Mouse (Mus musculus) layer of hippocampus, postnatal 10 days (tissue): Measurements from ENCODE around the gene Bicc1. TPM values are rescaled to one million over a fixed set of nuclear protein-coding genes. Genes with fewer than 3 reads are reported as not detected.

ENCODE experiments used
- DNase-seq, 2 experiments: peaks; one replicate each; pipeline ENCODE4 v3.0.0; 2021; ENCODE audit warnings: low spot score in 2 of 2
- total RNA-seq, 2 experiments: library from RNA; stranded (reverse); gene quantifications; 2 replicates each; pipeline ENCODE4 v1.2.3; 2021

The Bicc1 gene
- total RNA-seq, 2 experiments from 2014 or later: 6.2 to 6.6 TPM

GRCm38 (mm10) chr10:70877631-70878030, 281.9 kb downstream of the Bicc1 start:
- no peak for DNase-seq

DNA sequence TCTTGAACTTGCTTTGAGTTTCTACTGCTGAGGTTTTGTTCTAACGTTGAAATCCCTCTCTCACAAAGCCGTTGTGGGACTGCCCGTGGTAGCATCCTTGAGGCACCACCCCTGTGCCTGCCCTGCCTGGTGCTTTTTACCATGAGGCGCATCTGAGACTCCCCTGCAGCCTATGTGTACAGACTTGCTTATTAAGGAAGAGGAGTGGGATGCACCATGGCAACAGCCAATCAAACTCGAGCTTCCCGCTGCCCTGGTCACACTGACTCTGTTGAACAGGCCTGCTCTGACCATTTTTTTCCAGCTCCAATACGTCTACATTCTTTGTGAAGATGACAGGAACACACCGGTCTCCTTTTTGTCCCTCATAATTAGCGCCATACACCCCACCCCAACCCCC, 283.0 kb downstream of the Bicc1 start:
- DNase-seq: no peak

DNA sequence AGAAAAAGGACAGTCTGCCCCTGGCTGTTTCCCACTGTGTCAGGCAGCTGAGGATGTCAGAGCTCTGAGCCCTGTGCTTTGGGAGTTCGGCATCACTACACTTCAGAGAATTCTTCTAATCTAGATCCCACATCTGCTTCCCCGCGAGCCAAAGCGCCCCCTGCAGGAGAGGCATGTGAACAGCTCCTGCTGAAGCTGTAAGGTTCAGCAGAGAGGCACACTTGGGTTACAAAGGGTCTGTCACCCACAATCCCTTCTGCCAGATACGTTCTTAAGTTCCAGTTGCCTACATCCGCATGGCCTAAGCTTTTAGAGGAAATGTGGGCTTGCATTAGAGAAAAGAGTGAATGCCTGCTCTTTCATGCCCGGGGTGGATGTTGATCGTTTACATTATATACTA, 283.4 kb downstream of the Bicc1 start:
- no peak for DNase-seq

DNA sequence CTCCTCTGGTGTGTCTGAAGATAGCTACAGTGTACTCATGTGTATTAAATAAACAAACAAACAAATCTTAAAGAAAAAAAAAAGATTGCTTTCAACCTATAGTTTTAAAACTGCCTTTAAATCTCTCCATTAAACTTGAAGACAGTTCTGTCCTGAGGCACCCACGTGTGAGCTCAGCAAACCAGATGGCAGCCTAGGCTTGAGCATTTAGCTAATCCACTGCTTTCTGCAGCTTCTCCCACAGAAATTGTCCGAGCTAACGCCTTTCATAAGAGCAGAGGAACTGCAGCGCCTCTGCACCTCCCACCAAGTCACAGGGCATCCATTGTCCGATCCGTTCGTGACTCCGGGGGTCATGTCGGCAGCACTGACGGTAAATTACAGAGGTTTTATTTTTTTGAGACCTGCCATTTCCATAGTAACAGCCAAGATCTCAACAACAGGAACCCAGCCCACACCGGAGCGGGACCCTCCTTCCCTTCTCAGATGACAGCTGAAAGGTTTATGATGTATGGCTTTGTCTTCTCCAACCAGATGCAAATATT, 284.4 kb downstream of the Bicc1 start:
- DNase-seq: peak in 1 of 2 experiments; percentile 9

Other genes with a start within 250 kb of the Bicc1 start
- 10 to 100 TPM; 40.7 to 47.3 TPM for gene Tfam, start 78.6 kb upstream of the Bicc1 start, total RNA-seq
- 10 to 100 TPM; 70.3 to 79.7 TPM for gene Ube2d1, start 125.6 kb upstream of the Bicc1 start, total RNA-seq
- gene Cisd1, start 185.3 kb upstream of the Bicc1 start, total RNA-seq: 100 to 1,000 TPM; 122 to 130 TPM
- 10 to 100 TPM; 32.5 to 33.6 TPM for gene Ipmk, start 188.1 kb upstream of the Bicc1 start, total RNA-seq